Mouse (Mus musculus) ovary, postnatal 36 days (tissue): ENCODE data around the gene Syne1.

Source experiments
- DNase-seq: peaks from one replicate; pipeline ENCODE4 v3.0.0; 2022; ENCODE audit warnings: low spot score, mixed read lengths

The Syne1 gene

GRCm38 (mm10) chr10:5437766-5438165, 113.5 kb downstream of the Syne1 start:
- no peak for DNase-seq

DNA sequence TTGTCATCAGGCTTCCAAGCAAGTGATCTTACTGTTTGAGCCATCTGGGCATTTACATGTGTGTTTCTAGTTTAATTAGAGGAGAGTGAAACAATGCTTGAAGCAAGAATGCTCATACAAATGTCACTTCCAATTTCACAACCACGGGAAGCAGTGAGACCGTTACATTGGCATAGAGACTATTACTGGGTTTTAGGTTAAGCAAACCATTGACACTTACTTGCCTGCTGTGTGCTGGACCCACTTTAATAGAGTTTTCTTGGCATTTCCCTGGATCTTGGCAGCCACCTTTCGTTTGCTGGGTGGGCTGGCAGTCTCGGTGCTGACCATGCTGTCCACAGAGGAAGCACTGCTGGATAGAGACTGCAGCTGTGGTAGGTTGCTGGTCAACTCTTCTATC, 127.3 kb downstream of the Syne1 start:
- DNase-seq: no peak

- DNase-seq: no peak
Observed at GRCm38 (mm10) chr10:5415730-5416129, 135.6 kb downstream of the Syne1 start.

DNA sequence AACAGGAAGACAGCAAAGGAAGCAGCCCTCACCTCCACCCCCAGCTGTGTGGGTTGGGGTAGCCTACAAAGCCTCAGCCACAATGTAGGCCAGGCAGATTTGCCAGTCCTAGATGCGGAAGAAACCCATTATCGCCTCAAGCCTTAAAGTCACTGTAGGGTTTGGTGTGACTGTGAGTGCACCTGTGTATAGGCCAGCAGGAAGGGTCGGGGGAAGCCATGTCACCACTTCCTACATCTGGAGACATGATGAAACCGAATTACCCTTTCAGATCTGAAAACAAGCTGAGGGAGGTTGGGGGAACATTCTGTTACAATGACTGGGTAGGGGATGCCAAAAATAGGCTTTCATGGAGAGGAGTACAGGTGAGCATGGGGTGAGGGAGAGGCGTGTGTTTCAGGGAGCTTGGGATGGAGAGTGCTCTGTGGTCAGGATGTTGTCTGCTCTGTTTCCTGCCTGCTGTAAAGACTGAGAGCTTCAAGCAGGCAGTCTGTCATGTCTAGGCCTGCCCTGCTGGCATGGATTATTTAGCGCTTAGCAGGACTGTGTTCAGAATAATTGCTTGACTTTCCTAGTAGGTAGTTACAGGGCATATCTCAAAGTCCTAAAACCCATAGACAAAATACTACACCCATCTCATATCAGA, 167.0 kb downstream of the Syne1 start:
- no peak for DNase-seq

DNA sequence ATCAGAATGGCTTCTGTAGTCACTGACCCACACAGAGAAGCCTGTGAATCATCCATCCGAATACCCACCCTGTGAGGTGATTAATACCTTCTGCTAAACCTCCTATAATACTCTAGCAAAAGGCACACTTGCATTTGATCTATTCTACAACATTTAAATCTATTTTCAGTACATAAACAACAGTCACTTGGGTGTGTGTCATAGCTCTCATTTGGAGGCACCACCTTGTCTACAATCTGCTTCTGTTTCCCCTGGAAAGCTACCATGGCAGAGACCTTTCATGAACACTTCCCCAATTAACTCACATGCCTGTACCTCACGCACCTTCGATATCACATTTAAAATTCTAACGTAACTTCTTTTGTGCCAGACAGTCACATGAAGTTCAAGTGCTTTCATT, 169.7 kb downstream of the Syne1 start:
- DNase-seq: no peak

DNA sequence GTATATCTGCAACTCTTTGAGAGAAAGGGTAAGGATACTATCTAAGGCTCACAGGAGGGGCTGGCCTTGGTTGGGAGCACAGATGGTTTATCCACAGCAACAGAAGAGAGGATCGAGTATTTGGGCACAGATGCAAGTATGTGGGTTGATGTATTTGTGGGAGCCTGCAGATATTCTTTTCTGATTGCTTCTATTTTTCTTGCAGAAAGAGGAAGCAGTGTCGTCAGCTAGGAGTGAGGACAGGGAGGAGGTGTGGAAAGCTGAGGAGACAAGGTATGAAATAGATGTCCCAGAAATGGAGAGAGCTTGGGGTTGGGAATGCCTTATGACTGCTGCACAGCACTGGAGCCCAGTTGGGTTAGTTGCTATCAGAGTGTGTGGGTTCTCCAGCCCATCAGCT, 172.3 kb downstream of the Syne1 start:
- DNase-seq: no peak

DNA sequence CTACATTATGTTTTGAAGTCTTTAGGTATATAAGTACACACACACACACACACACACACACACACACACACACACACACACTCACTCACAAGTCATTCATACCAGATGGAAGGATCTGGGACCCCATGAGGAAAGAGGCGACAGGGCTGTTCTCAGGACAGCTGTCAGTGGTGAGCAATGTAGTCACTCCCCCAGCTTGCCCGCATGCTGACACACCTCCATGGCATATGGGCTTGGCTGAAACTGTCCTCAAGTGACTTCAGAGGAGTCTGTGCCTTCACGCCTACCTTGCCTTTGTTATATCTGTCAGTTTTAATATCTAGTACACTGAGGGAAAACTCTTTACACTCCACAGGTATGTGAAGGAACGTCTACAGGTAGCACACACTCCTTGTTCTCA, 181.7 kb downstream of the Syne1 start:
- no peak for DNase-seq

GRCm38 (mm10) chr10:5368266-5368665, 183.0 kb downstream of the Syne1 start:
- DNase-seq: no peak

- no peak for DNase-seq
Observed at GRCm38 (mm10) chr10:5367465-5368011, 183.7 kb downstream of the Syne1 start.

- no peak for DNase-seq
Observed at GRCm38 (mm10) chr10:5360560-5360959, 190.7 kb downstream of the Syne1 start.

GRCm38 (mm10) chr10:5356614-5357013, 194.7 kb downstream of the Syne1 start:
- DNase-seq: no peak

- DNase-seq: no peak
Observed at GRCm38 (mm10) chr10:5353390-5353789, 197.9 kb downstream of the Syne1 start.

GRCm38 (mm10) chr10:5346911-5347310, 204.4 kb downstream of the Syne1 start:
- DNase-seq: no peak

GRCm38 (mm10) chr10:5343211-5343610, 208.1 kb downstream of the Syne1 start:
- no peak for DNase-seq

- no peak for DNase-seq
Observed at GRCm38 (mm10) chr10:5336394-5336793, 214.9 kb downstream of the Syne1 start.

DNA sequence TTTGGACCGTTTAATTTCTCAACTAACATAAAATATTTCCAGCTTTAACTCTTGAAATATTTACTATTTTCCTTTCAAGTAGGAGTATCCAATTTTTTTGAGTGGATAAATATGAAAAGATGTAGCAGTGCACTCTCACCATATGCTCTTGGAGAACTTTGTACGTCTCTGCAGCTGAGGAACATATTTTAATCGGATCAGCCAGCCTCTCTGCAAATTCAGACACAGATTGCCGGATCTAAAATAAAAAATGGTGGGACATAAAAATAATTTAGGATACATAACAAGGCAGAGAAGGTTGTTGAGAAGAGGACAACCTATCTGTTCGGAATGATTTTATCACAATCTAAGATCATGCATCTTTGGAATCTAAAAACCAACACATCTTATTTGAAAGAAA, 218.5 kb downstream of the Syne1 start:
- no peak for DNase-seq

GRCm38 (mm10) chr10:5326716-5327115, 224.6 kb downstream of the Syne1 start:
- no peak for DNase-seq

DNA sequence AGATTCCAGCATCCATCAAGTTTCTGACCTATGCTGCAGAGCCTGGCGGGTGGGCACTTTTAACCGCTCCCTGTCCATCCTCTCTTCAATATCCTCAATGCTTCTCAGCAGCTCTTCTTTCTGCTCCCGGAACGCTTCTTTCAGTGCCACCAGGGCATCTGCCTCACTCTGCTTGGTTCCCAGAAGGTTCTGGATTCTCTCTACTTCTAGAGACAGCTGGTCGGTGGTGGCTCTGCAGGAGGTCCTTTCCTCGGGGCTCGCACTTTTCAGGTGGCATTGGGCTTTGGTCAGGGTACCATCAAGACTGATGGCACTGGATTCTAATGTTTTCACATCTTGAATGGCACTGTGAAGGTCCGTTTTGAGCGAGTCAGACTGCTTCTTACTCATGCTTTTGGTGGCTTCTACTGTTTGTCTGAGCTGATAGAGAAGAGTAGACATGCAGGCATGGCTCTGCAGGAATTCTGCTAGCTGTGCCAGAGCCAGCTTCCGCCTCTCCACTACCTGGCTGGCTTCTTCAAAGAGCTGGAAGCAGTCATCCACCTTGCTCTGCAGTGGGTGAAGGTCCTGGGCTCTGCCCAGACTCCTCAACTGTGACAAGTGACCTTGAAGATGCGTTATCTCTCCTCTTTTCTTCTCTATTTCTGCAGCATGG, 227.4 kb downstream of the Syne1 start:
- no peak for DNase-seq

GRCm38 (mm10) chr10:5322562-5322961, 228.7 kb downstream of the Syne1 start:
- no peak for DNase-seq

DNA sequence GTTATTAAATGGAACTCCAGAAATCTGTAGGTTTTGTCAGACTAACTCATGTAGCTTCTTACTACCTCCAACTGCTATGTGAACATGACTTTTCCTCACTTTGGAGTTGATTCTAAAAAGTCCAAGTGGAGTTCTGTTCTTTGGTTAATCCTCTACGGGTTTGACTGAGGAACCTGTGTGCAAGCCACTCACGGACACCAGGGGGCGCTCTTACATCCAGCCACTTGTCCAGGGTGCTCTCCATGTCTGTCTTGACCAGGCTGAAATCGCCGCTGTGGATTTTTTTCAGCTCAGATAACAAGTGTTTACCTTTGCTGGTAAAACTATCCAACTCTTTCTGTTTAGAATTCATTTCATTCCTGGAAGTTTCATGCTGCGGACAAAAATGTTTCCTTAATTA, 233.7 kb downstream of the Syne1 start:
- peak; percentile 70 for DNase-seq

DNA sequence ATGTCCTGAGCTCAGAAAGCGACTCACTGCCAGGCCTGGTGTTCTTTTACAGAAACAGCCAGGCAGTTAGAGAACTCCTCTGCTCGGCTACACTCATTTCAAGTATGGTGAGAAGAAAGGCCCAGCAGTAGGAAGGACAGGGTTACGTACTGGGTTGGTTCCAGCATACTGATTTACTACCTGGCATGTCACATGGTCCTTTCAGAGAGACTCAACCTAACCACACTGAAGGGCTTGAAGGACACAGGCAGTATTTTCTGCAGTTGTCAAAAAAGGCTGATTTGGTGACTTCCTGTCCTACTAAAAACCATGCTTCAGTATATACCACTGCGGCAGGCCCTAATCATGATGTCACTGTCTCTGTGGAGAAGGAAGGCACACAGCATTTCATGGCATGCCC, 238.8 kb downstream of the Syne1 start:
- DNase-seq: no peak

DNA sequence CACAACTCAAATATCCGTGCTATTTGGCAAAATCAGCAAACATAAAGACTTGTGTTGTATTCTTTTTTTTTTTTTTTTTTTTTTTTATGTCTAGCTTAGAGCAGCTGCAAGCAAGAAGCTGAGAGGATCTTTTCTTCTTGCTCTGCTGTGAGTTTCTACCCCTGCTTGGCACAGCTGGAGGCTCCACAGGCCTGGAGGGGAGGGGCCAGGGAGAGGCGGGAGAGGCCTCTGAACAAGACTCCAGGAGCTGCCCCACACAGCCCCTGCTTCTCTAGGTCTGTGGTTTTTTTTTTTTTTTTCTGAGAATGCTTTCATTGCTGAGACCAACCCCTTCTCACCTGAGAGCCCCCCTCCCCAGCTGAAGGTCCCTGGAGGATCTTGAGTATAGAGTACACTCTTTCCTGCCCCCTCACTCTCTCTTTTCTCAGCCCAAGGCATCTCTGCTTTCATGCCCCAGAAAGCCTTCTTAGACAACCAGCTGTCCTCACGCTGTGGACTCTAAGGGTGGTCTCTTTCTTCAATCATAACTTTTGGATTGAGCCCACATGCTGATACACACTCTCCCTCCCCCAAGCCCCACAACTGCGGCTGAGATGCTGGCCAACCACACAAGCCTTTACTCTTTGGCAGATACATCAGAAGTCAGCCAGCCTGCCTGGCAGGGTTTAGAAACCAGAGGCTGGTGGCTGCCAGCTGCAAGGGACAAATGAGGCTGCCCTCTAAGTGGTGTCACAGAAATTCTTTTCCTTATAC, 241.1 kb downstream of the Syne1 start:
- DNase-seq: no peak

DNA sequence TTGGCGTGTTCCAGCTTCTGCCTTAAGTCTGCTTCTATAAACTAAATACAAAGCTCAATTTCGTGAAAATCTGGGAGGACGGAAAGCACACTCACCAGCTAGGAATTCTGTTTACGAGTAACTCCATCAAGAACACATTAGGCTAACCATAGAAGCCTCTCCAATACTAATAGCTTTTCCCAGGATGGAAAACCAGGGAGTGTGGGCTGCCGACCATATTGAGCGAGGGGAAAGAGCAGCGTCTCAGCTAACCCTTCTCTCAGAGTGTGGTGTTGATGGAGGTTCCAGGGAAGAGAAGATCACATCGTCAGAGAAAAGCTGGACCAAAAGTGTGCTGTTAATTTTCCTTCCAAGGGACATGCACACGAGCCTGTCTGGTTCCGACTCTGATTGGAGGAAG, 241.9 kb downstream of the Syne1 start:
- no peak for DNase-seq
